Mouse (Mus musculus) forebrain, embryonic 15.5 days (tissue): ENCODE measurements around the gene Zfp184. TPM values are rescaled to one million over a fixed set of nuclear protein-coding genes. Genes with fewer than 3 reads are reported as not detected.
A peak's percentile ranks its signal among the peaks of the same experiment; 100 is the strongest.

Experiments
- ATAC-seq: fragments of 200-750 bp; cut with Nextera tagmentation; replicated peaks from 2 replicates; pipeline ENCODE4 v1.8.0; 2017; ENCODE audit warnings: mild to moderate bottlenecking, moderate TSS enrichment, moderate library complexity
- H3K27ac ChIP-seq: fragments of 300-500 bp; sonication (generic); replicated peaks from 2 replicates; pipeline ENCODE4 v1.5.1; 2015; ENCODE audit warnings: mild to moderate bottlenecking, inconsistent platforms
- H3K27me3 ChIP-seq: fragments of 300-500 bp; sonication (generic); 2 replicates; pipeline ENCODE4 v1.6.1; 2015; ENCODE audit warnings: inconsistent platforms
- H3K36me3 ChIP-seq: fragments of 300-500 bp; sonication (generic); 2 replicates; pipeline ENCODE4 v1.6.1; 2015; ENCODE audit warnings: mild to moderate bottlenecking, inconsistent platforms
- H3K4me1 ChIP-seq: fragments of 300-500 bp; sonication (generic); 2 replicates; pipeline ENCODE4 v1.6.1; 2015; ENCODE audit warnings: inconsistent platforms
- H3K4me2 ChIP-seq: fragments of 300-500 bp; sonication (generic); replicated peaks from 2 replicates; pipeline ENCODE4 v1.6.1; 2015; ENCODE audit warnings: mild to moderate bottlenecking, inconsistent platforms
- H3K4me3 ChIP-seq: fragments of 300-500 bp; sonication (generic); 2 replicates; pipeline ENCODE4 v1.5.1; 2015; ENCODE audit warnings: mild to moderate bottlenecking, inconsistent platforms
- H3K9ac ChIP-seq: fragments of 300-500 bp; sonication (generic); replicated peaks from 2 replicates; pipeline ENCODE4 v1.6.1; 2015; ENCODE audit warnings: mild to moderate bottlenecking, inconsistent platforms
- H3K9me3 ChIP-seq: fragments of 300-500 bp; sonication (generic); 2 replicates; pipeline ENCODE4 v1.6.1; 2016; ENCODE audit warnings: inconsistent platforms
- WGBS: fragments of 180-500 bp; shearing (Covaris S2); methylation state at CpG from one replicate; pipeline ENCODE4 v1.1.7; 2015; ENCODE audit warnings: mixed read lengths; 5-methylcytosine and 5-hydroxymethylcytosine counted together
- polyA plus RNA-seq: library from polyadenylated mRNA; unstranded; fragments of >200 nt; fragmentation: Nextera tagmentation; extraction: Ambion mirVana; gene quantifications from 2 replicates; pipeline ENCODE4 v1.2.1, GENCODE M21; 2015

Gene Zfp184
- polyA plus RNA-seq, 1 experiment from 2014 or later, result 24.7 TPM

DNA sequence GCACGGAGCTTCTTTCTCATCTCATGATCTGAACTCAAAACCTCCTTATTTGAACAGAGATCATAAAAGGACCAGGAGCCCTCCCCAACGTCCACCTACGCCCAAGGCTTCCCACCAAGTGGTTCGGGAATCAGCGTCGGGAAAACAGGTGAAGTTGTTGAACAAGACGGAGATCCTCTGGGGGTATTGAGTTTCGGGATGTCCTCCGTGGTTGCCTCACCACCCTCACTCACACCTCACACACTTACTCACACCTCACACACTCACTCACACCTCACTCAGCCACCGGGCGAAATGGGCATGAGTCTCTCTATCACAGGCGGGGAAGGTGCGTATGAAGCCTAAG lies 51.9 kb downstream of the Zfp184 start:
- Histone ChIP-seq H3K36me3 (no peaks in the 10 kb centered on the region), H3K4me2 (peak overlapping the region; percentile 20), H3K4me3 (peak overlapping the region; percentile 9), H3K27me3 (peaks cover 83% of the 10 kb centered on the region), H3K27ac (no peak overlapping the region), H3K9me3 (no peaks in the 10 kb centered on the region), H3K4me1 (peaks cover 19% of the 10 kb centered on the region), H3K9ac (no peak overlapping the region)
- under 1% methylated on average over 13 of the region's 13 CpGs for WGBS
- no peak for ATAC-seq

DNA sequence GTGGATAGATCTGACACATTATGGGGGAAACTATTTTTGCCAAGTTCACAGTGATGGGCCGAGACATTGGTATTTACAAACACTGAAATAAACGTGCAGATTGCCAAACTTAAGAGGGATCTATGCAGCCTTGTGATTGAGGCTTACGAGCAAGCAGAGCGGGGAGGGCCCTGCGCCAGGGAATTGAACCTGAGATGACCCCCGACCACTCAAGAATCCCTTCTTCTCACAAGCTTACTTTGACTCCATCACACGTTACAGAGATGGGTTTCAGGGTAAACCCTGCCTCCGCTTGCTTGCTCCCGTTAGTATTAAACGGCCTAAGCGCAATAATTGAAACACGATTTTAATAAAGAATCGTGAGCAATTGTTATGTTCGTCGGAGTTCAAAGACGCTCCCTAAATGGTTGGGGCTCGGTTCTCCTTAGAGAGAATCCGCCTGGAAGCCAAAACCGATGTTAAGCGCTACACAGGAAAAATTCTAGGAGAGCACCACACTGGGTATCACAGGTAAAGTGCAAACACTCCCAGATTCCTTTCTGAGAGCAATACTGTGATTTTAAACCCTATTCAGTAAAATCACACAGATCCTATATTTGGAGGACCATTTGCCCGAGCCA lies 52.4 kb downstream of the Zfp184 start:
- peaks cover 88% of the 10 kb centered on the region for H3K27me3 ChIP-seq
- no peak overlapping the region for H3K27ac ChIP-seq
- peak overlapping the region; percentile 9; the same call in 1 of the 2 replicates for H3K4me3 ChIP-seq
- ATAC-seq, result no peak
- H3K9me3 ChIP-seq, result no peaks in the 10 kb centered on the region
- H3K4me1 ChIP-seq, result peaks cover 19% of the 10 kb centered on the region
- H3K9ac ChIP-seq, result no peak overlapping the region
- no peaks in the 10 kb centered on the region for H3K36me3 ChIP-seq
- WGBS, result 2% methylated on average over 21 of the region's 21 CpGs
- peak overlapping the region; percentile 20 for H3K4me2 ChIP-seq

DNA sequence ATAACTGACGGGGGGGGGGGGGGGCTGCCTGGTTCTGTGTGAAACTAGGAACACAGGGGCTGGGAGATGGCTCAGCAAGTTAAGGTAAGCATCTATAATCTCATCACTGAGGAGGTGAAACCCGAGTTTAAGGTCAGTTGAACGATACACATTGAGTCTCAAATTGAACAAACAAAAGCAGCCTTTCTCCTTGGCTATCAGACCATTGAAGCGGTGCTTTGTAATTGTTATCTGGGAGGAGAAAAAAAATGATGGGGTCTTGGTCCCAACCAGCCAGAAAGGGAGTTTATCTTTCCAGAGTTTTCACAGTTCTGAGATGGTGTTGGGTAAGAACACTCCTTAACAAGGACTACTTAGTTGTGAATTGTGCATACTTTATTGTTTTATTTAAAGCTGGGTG lies 52.9 kb downstream of the Zfp184 start:
- WGBS, result 7% methylated on average over 4 of the region's 4 CpGs
- no peaks in the 10 kb centered on the region for H3K9me3 ChIP-seq
- H3K4me1 ChIP-seq, result peaks cover 19% of the 10 kb centered on the region
- no peak overlapping the region for H3K4me3 ChIP-seq
- H3K9ac ChIP-seq, result no peak overlapping the region
- peaks cover 91% of the 10 kb centered on the region for H3K27me3 ChIP-seq
- no peak for ATAC-seq
- no peak overlapping the region for H3K4me2 ChIP-seq
- no peaks in the 10 kb centered on the region for H3K36me3 ChIP-seq
- no peak overlapping the region for H3K27ac ChIP-seq

DNA sequence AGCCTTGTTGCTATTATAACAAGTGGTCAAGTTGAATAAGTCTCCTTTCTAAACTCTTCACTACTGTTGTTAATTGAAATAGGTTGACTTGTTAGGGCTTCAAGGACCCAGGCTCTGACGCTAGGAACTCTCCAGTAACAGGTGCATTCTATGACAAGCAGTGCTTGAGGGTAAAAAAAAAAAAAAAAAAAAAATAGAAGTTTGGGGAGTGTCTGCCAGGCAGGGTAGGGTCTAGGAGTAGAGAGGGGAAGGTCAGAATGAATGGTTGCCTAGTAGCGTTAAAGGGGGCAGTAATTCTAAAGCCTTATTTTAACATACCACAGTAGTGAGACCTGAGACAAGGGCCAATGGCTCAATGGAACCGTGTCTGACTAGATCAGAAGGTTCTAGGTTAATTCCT lies 53.5 kb downstream of the Zfp184 start:
- 21% methylated on average over 3 of the region's 3 CpGs for WGBS
- peaks cover 93% of the 10 kb centered on the region for H3K27me3 ChIP-seq
- no peak overlapping the region for H3K9ac ChIP-seq
- H3K27ac ChIP-seq, result no peak overlapping the region
- no peaks in the 10 kb centered on the region for H3K36me3 ChIP-seq
- peaks cover 19% of the 10 kb centered on the region for H3K4me1 ChIP-seq
- no peak for ATAC-seq
- no peaks in the 10 kb centered on the region for H3K9me3 ChIP-seq
- H3K4me3 ChIP-seq, result no peak overlapping the region
- no peak overlapping the region for H3K4me2 ChIP-seq

DNA sequence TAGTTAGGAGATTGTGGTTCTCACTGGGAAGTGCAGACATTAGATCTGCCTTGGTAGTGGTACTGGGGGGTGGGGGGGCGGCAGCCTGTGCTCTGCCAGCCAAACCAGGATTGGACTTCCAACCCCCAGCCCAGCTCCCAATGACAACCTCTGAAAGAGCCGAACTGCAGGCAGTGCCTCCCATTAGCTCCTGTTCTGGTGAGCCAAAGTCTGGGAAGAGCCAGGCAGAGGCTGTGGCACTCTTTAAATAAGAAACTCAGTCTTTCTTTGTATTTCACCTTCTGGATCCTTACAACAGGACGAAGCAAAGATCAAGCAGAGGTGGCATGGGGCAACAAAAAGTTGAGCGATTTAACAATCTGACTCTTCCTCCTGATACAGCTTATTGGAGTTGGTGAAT lies 54.3 kb downstream of the Zfp184 start:
- H3K27ac ChIP-seq, result no peak overlapping the region
- H3K27me3 ChIP-seq, result peaks cover 96% of the 10 kb centered on the region
- H3K9ac ChIP-seq, result no peak overlapping the region
- no peaks in the 10 kb centered on the region for H3K9me3 ChIP-seq
- no peak for ATAC-seq
- peaks cover 19% of the 10 kb centered on the region for H3K4me1 ChIP-seq
- no peak overlapping the region for H3K4me2 ChIP-seq
- WGBS, result 32% methylated on average over 4 of the region's 4 CpGs
- H3K4me3 ChIP-seq, result no peak overlapping the region
- no peaks in the 10 kb centered on the region for H3K36me3 ChIP-seq

DNA sequence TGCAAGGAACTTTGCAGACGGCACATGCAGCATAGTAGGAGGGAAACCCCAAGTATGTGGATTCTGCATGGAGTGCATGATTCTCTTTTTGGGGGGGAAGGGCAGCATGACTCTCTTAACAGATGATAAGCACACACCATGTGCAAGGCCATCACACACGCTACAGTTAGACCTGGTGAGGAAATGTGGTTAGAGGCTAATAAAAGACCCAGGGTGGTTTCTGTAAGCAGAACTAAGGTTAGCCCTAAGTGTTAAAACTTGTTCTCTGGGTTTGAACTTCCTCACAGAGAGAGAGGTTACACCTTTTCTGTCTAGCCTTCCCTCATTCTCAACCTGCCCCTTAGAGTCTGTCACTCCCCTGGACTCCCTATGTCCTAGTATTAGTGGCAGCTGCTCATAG lies 56.5 kb downstream of the Zfp184 start:
- Histone ChIP-seq H3K9ac (no peak overlapping the region), H3K4me1 (peaks cover 20% of the 10 kb centered on the region), H3K27me3 (peaks cover 100% of the 10 kb centered on the region), H3K27ac (no peak overlapping the region), H3K9me3 (no peaks in the 10 kb centered on the region), H3K36me3 (no peaks in the 10 kb centered on the region), H3K4me2 (no peak overlapping the region), H3K4me3 (no peak overlapping the region)
- WGBS, result 70% methylated on average over 2 of the region's 2 CpGs
- ATAC-seq, result no peak

DNA sequence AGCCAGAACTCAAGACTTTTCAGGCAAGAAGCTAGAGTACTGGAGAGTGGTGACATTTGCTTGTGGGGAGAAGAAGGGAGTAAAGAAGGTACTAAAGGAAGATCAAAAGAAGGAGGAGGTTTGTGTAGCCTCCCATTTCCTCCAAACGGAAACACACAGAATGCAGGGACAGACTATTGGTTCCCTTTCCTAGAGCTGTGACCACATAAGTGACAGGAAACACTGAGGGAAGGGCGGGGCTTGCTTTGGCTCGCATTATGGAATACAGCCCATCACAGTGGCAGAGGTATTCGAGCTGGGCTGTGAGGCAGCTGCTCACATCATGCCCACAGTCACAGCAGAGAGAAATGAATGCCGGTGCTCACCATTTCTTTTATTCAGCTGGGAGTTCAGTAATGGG lies 56.9 kb downstream of the Zfp184 start:
- Histone ChIP-seq H3K36me3 (no peaks in the 10 kb centered on the region), H3K4me3 (no peak overlapping the region), H3K4me1 (peaks cover 22% of the 10 kb centered on the region), H3K9me3 (no peaks in the 10 kb centered on the region), H3K27me3 (peaks cover 100% of the 10 kb centered on the region), H3K27ac (no peak overlapping the region), H3K9ac (no peak overlapping the region), H3K4me2 (no peak overlapping the region)
- no peak for ATAC-seq
- 29% methylated on average over 5 of the region's 5 CpGs for WGBS

DNA sequence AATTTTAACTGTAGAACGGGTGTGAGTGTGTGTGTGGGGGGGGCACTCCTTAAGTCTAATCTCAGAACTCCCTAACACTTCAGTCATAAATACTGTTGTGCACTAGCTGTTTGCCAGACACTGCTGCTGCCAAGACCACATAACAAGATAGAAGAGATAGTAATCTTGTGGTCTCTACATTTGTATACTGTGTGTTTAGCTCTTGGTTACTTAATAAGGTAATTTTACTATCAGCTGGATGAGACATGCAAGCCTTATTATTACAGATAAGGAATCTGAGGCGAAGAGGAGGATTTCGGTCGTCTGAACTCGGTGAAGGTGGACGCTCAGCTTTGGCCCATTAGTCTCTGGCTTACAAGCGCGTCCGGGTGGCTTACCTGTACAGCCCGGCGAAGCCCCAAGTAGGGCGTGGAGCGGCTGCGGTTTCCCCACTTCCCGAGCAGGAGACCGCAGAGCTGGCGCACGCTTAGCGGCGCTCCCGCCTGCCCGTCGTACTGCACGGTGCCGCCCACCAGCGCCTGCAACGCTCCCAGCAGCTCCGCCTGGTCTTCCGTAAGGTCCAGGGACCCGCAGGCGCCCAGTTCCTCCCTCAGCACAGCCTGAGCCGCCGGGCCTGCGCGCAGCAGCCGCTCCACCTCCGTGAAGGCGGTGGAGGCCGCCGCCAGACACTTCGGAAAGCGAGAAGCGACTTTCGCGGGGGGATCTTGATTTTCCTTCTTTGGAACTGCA lies 60.9 kb downstream of the Zfp184 start:
- peaks cover 19% of the 10 kb centered on the region for H3K4me1 ChIP-seq
- H3K4me2 ChIP-seq, result peak overlapping the region; percentile 96
- WGBS, result under 1% methylated on average over 45 of the region's 45 CpGs
- H3K9ac ChIP-seq, result peak overlapping the region; percentile 29; the same call in 1 of the 2 replicates
- H3K9me3 ChIP-seq, result no peaks in the 10 kb centered on the region
- H3K27me3 ChIP-seq, result peaks cover 99% of the 10 kb centered on the region
- ATAC-seq, result peak; percentile 74
- H3K36me3 ChIP-seq, result no peaks in the 10 kb centered on the region
- H3K27ac ChIP-seq, result no peak overlapping the region
- peak overlapping the region; percentile 49 for H3K4me3 ChIP-seq

DNA sequence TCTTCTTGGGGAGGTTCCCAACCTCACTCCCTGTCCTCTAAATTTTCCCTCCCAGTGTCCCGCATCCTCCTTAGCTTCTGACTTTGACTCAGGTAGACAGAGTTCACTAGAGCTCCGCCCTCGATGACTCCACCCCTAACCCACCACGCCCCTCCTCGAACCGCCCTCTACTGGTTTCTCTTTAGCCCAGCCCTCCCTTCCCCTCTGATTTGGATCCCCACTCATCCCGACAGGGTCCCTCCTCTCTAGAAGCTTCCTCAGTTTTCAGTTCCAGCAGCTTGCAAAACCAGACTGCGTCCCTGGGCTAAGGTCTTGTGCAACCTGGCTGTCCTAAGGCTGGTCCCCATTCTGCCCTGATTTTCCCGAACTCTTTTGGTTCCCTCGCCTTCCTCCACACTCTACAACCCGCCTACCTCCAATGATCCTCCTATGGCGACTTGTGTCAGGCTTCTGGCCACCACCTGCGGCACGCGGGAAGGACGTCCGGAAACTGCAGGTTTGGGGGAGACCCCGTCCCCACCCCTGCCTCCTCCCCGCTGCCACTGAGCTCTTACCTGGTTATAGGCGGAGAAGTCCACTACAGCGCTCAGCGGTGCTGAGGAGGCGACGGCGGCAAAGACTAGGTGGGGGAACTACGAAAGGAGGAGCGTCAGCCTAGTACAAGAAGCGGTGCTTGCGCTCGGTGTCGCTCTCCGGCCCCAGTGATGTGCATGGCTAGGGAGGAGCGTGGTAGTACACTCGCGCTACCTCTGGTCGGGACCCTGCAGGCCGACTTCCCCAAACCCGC lies 61.6 kb downstream of the Zfp184 start:
- ATAC-seq, result peak; percentile 75; the same call in 1 of the 2 replicates
- WGBS, result under 1% methylated on average over 38 of the region's 38 CpGs

DNA sequence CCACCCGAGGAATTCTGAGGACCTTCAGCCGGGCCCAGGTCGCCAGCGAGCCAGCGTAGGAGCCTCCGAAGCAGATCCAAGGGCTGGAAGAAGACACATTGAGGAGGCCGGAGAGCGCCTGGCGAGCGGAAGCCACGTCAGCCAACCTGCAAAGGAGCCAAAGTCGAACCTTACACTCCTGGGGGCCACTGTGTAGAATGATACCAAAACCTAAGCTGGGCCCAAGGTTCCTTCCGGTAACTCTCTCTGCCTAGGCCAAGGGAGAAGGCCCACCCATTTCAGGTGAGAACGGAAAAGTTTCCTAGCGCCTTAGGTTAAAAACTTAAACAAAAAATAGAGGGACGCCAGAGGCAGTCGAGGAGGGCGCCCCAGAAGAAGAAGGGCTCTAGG lies 62.2 kb downstream of the Zfp184 start:
- Histone ChIP-seq H3K27me3 (peaks cover 95% of the 10 kb centered on the region), H3K4me2 (peak overlapping the region; percentile 96), H3K9ac (no peak overlapping the region), H3K27ac (no peak overlapping the region), H3K9me3 (no peaks in the 10 kb centered on the region), H3K4me3 (peak overlapping the region; percentile 49), H3K36me3 (no peaks in the 10 kb centered on the region), H3K4me1 (peaks cover 19% of the 10 kb centered on the region)
- ATAC-seq, result no peak
- 3% methylated on average over 18 of the region's 18 CpGs for WGBS

More for the DNA sequence above, 61.6 kb downstream of the Zfp184 start:
- H3K9ac ChIP-seq, result no peak overlapping the region
- H3K4me1 ChIP-seq, result peaks cover 19% of the 10 kb centered on the region
- H3K36me3 ChIP-seq, result no peaks in the 10 kb centered on the region
- H3K9me3 ChIP-seq, result no peaks in the 10 kb centered on the region
- peak overlapping the region; percentile 96 for H3K4me2 ChIP-seq
- H3K27ac ChIP-seq, result no peak overlapping the region
- H3K27me3 ChIP-seq, result peaks cover 97% of the 10 kb centered on the region
- peak overlapping the region; percentile 49 for H3K4me3 ChIP-seq

DNA sequence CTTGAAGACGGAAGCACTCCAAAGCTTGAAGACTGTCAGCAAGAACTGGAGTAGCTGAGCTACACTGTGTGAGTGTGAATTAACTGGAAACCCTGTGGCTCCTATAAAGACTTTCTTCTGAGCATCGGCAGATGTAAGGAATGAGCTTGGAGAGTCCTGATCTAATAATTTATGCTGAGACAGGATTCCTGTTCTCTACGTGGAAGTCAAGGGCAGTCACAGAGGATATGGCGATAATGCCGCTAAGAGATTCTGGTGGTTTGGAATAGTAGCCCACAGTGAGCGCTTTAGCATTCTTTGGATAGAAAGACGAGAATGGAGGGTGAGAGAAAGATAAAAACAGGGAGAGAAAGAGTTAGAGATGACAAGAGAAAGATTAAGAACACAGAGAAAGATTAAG lies 63.0 kb downstream of the Zfp184 start:
- H3K4me1 ChIP-seq, result peaks cover 19% of the 10 kb centered on the region
- ATAC-seq, result no peak
- H3K27ac ChIP-seq, result no peak overlapping the region
- no peak overlapping the region for H3K4me3 ChIP-seq
- H3K27me3 ChIP-seq, result peaks cover 94% of the 10 kb centered on the region
- no peaks in the 10 kb centered on the region for H3K36me3 ChIP-seq
- WGBS, result 51% methylated on average over 7 of the region's 7 CpGs
- no peak overlapping the region for H3K4me2 ChIP-seq
- no peaks in the 10 kb centered on the region for H3K9me3 ChIP-seq
- H3K9ac ChIP-seq, result no peak overlapping the region

DNA sequence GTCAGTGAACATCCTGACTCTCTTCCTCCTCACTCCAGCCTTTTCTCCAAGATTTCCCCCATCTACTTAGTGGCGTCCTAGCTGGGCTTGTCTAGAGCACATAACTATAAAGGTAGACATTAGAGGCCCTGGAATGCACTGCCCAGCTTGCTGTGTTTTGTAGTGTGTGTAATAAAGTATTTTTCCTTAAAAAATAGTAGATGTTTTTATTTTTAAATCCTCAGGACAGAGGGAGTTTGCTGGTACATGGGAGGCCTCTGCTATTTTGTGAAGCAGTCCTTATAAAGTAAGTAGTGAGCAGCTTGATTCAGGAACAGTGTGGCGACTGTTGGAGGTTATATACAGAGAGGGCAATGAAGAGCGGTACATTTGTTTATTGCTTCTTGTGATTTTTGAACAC lies 63.8 kb downstream of the Zfp184 start:
- Histone ChIP-seq H3K9me3 (no peaks in the 10 kb centered on the region), H3K27me3 (peaks cover 92% of the 10 kb centered on the region), H3K36me3 (no peaks in the 10 kb centered on the region), H3K9ac (no peak overlapping the region), H3K4me2 (no peak overlapping the region), H3K27ac (no peak overlapping the region), H3K4me1 (peaks cover 19% of the 10 kb centered on the region), H3K4me3 (no peak overlapping the region)
- WGBS, result 72% methylated on average over 3 of the region's 3 CpGs
- ATAC-seq, result no peak
